Mouse (Mus musculus) kidney, adult 2 months (tissue): ENCODE data around the gene Clic4. TPM values are rescaled to one million over a fixed set of nuclear protein-coding genes. Genes with fewer than 3 reads are reported as not detected.
"Not testable (repeated sequence)": the region's sequence is repeated elsewhere in the genome, so short reads cannot be mapped to it uniquely, and the experiment has no call there.

ENCODE experiments used
- DNase-seq: peaks from one replicate; pipeline ENCODE4 v3.0.0; 2021
- H3K27ac ChIP-seq: fragments of 200-500 bp; 2 replicates; pipeline ENCODE4 v1.5.1; 2012; ENCODE audit warnings: low read depth, low read length, control low read depth, inconsistent platforms; ENCODE audit not compliant: insufficient read depth
- H3K27me3 ChIP-seq: fragments of 200-500 bp; replicated peaks from 2 replicates; pipeline ENCODE4 v1.6.1; 2012; ENCODE audit warnings: mild to moderate bottlenecking, moderate library complexity, low read length, inconsistent platforms; ENCODE audit not compliant: control insufficient read depth, insufficient read depth
- H3K36me3 ChIP-seq: fragments of 200-500 bp; 2 replicates; pipeline ENCODE4 v1.6.1; 2012; ENCODE audit warnings: mild to moderate bottlenecking, moderate library complexity, low read length, inconsistent platforms; ENCODE audit not compliant: control insufficient read depth, insufficient read depth
- H3K4me1 ChIP-seq: fragments of 200-500 bp; 2 replicates; pipeline ENCODE4 v1.6.1; 2011; ENCODE audit warnings: low read length; ENCODE audit not compliant: control insufficient read depth, insufficient read depth
- H3K4me3 ChIP-seq: fragments of 200-500 bp; 2 replicates; pipeline ENCODE4 v1.5.1; 2011; ENCODE audit warnings: mild to moderate bottlenecking, low read depth, low read length, control low read depth; ENCODE audit not compliant: insufficient read depth
- CTCF ChIP-seq: fragments of 200-500 bp; conservative IDR thresholded peaks from 2 replicates; pipeline ENCODE4 v1.5.1; 2011; ENCODE audit warnings: low read depth, mild to moderate bottlenecking, control low read depth, low read length, moderate library complexity, mixed read lengths; ENCODE audit not compliant: insufficient read depth, insufficient read length
- POLR2A ChIP-seq: fragments of 200-500 bp; IDR thresholded peaks from one replicate; pipeline ENCODE4 v1.6.1; 2011; ENCODE audit warnings: low read depth, low read length, control low read depth
- WGBS: fragments of 180-500 bp; shearing (Covaris S2); methylation state at CpG from one replicate; pipeline ENCODE4 v1.1.7; 2018; 5-methylcytosine and 5-hydroxymethylcytosine counted together
- polyA plus RNA-seq: library from polyadenylated mRNA; depleted of rRNA; stranded (reverse); fragments of >200 nt; gene quantifications from 2 replicates; pipeline ENCODE4 v1.2.3, GENCODE M21; 2012

Gene Clic4
- polyA plus RNA-seq, 1 experiment, result 91.1 TPM

GRCm38 (mm10) chr4:135190364-135190763 is 82.2 kb downstream of the Clic4 start:
- TF ChIP-seq POLR2A, result no peak
- no peak for TF ChIP-seq CTCF
- Histone ChIP-seq H3K4me1 (no peaks in the 10 kb centered on the region), H3K27me3 (no peaks in the 10 kb centered on the region), H3K4me3 (no peak overlapping the region), H3K36me3 (no peaks in the 10 kb centered on the region), H3K27ac (no peak overlapping the region)
- no peak for DNase-seq
- 87% methylated on average over 1 of the region's 1 CpGs for WGBS

GRCm38 (mm10) chr4:135189452-135190008 is 83.1 kb downstream of the Clic4 start:
- Histone ChIP-seq H3K4me3 (no peak overlapping the region), H3K27me3 (no peaks in the 10 kb centered on the region), H3K4me1 (no peaks in the 10 kb centered on the region), H3K27ac (no peak overlapping the region), H3K36me3 (no peaks in the 10 kb centered on the region)
- DNase-seq, result peak; percentile 17
- WGBS, result 83% methylated on average over 12 of the region's 12 CpGs
- TF ChIP-seq CTCF (no peak), POLR2A (no peak)

GRCm38 (mm10) chr4:135184277-135184676 is 88.3 kb downstream of the Clic4 start:
- H3K27me3 ChIP-seq, H3K36me3 ChIP-seq, H3K4me3 ChIP-seq, H3K27ac ChIP-seq, H3K4me1 ChIP-seq, DNase-seq: not testable (repeated sequence)
- 97% methylated on average over 7 of the region's 13 CpGs for WGBS

- no peak for TF ChIP-seq CTCF
- TF ChIP-seq POLR2A, result no peak
- 83% methylated on average over 4 of the region's 4 CpGs for WGBS
- no peaks in the 10 kb centered on the region for H3K36me3 ChIP-seq
These were observed 90.8 kb downstream of the Clic4 start for GRCm38 (mm10) chr4:135181819-135182218.

DNA sequence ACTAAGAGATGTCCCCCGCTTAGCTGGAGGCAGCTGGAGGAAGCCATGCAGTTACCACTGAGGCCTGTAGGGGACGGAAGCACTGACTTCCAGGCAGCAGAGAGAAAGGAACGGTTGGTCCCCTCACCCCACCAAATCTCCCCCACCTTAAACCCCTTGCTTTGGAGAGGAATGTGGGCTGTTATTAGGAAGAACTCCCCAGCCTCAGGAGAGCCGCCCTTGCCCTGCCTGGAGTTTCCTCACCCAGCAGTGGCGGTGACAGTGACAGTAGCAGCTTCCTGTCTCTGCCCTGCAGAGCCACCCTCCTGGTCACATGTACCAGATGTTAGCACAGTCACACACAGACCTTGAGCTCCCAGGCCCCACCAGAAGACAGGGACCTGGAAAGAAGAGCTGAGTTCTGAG is 93.5 kb downstream of the Clic4 start:
- H3K27me3 ChIP-seq, result 0 out of 2 replicates have a peak, but pooled peaks cover 1% of the 10 kb centered on the region
- no peaks in the 10 kb centered on the region for H3K36me3 ChIP-seq
- no peak for DNase-seq
- no peaks in the 10 kb centered on the region for H3K4me1 ChIP-seq
- WGBS, result 47% methylated on average over 5 of the region's 5 CpGs
- TF ChIP-seq POLR2A (no peak), CTCF (peak; percentile 30)
- H3K27ac ChIP-seq, result no peak overlapping the region
- no peak overlapping the region for H3K4me3 ChIP-seq

More at GRCm38 (mm10) chr4:135181819-135182218, 90.8 kb downstream of the Clic4 start:
- no peaks in the 10 kb centered on the region for H3K4me1 ChIP-seq
- DNase-seq, result no peak
- no peak overlapping the region for H3K4me3 ChIP-seq
- no peaks in the 10 kb centered on the region for H3K27me3 ChIP-seq
- H3K27ac ChIP-seq, result no peak overlapping the region

GRCm38 (mm10) chr4:135177568-135177967 is 95.0 kb downstream of the Clic4 start:
- H3K27me3 ChIP-seq, result 0 out of 2 replicates have a peak, but pooled peaks cover 1% of the 10 kb centered on the region
- no peak overlapping the region for H3K27ac ChIP-seq
- H3K4me1 ChIP-seq, result no peaks in the 10 kb centered on the region
- TF ChIP-seq POLR2A (no peak), CTCF (no peak)
- DNase-seq, result no peak
- H3K4me3 ChIP-seq, result no peak overlapping the region
- no peaks in the 10 kb centered on the region for H3K36me3 ChIP-seq

DNA sequence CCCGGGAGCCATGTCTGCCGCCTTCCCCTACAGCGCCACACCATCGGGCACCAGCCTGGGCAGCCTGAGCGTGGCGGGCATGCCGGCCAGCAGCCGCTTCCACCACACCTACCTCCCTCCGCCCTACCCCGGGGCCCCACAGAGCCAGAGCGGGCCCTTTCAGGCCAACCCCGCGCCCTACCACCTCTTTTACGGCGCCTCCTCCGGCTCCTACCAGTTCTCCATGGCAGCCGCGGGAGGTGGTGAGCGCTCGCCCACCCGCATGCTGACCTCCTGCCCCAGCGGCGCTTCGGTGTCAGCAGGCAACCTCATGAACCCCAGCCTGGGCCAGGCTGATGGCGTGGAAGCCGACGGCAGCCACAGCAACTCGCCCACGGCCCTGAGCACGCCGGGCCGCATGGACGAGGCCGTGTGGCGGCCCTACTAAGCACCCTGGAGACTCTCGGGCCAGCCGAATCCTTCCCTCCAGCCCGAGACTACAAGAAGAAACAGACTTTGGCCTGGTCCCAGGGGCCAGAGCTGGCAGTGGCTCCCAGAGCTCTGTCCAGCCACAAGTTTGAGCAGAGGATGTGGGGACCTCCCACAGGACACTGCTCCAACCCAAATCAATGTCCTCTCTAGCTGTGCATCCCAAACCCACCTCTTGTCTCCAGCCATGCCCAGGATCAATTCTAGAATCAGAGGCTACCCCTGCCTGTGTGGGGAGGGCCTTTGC is 97.1 kb downstream of the Clic4 start:
- no peak overlapping the region for H3K27ac ChIP-seq
- H3K36me3 ChIP-seq, result no peaks in the 10 kb centered on the region
- H3K27me3 ChIP-seq, result 0 out of 2 replicates have a peak, but pooled peaks cover 1% of the 10 kb centered on the region
- no peak overlapping the region for H3K4me3 ChIP-seq
- TF ChIP-seq CTCF (no peak), POLR2A (no peak)
- H3K4me1 ChIP-seq, result no peaks in the 10 kb centered on the region
- no peak for DNase-seq
- WGBS, result 21% methylated on average over 38 of the region's 38 CpGs
